Mouse (Mus musculus): Measurements from ENCODE around the gene Dapk2.

DNA sequence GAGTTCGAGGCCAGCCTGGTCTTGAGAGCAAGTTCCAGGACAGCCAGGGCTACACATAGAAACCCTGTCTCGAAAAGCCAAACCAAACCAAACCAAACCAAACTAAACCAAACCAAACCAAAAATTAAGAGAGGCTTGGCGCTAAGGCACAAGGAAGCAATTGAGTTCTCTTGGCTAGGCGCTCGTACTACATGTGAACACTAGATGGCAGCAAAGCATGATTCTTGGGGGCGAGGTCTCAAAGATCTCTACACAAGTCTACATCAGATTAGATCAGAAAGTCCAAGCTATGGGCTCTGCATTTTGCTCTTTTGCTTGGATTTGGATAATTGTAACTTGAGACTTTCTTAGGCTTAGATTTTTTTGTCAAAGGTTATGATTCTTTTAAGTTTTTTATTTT lies 13.8 kb upstream of the Dapk2 start:
- TF ChIP-seq CTCF (IDR thresholded peaks at IDR 0.05; ENCODE audit: control insufficient read depth, insufficient read depth, insufficient read length): peak; percentile 51
- no peak for TF ChIP-seq MAX (IDR thresholded peaks at IDR 0.05)
- no peak for TF ChIP-seq MYOD1 (IDR thresholded peaks at IDR 0.05; ENCODE audit: control insufficient read depth, insufficient read length, low read depth)
- no peak for TF ChIP-seq FOSL1 (IDR thresholded peaks at IDR 0.05; ENCODE audit: insufficient read depth, low read length, poor library complexity, severe bottlenecking)
- TF ChIP-seq USF1 (IDR thresholded peaks at IDR 0.05; ENCODE audit: low read depth): no peak
- no peak for TF ChIP-seq MYOG (IDR thresholded peaks at IDR 0.05; ENCODE audit: control insufficient read depth, extremely low read depth, insufficient read length)

Measured in C2C12 (cell line).